Mouse (Mus musculus) spleen, postnatal 36 days (tissue): ENCODE measurements around the gene Klhl12.
"Not testable (repeated sequence)": the region's sequence is repeated elsewhere in the genome, so short reads cannot be mapped to it uniquely, and the experiment has no call there.

Experiments
- DNase-seq, 2 experiments: peaks; one replicate each; pipeline ENCODE4 v3.0.0; 2022; ENCODE audit warnings: low spot score in 2 of 2, mixed read lengths in 1 of 2

Klhl12 gene

DNA sequence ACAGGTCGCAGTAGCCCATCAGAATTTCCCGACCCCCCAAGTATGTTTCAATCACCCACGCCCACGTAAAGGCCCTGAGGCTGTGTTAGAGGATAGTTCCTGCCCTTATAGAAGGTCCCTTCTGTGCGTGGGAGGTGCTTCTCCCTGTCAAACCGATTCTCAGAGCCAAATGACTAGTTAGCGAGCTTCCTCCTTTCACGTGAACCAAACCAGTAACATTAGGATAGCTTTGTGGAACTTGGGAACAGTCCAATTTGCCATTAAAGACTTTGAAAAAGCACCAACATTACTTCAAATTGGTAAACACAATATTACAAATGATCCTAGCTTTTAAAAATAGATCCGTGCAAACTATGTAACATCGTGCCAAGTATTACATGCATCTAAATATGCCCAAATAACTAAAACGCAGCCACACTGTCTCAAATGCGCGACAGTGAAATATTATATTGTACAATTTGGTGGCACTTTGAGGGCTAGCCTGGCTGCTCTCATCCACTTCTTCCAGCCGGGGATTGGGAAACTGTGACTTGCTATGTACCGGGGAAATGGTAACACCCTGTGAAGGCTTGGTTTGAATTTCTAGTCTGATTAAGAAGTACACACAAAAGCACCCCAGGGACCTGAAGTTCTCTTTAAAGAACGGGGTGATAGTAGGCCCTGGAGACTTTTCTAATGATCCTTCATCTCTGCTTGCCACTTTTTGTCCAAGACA is 58.7 kb downstream of the Klhl12 start:
- no peak for DNase-seq

DNA sequence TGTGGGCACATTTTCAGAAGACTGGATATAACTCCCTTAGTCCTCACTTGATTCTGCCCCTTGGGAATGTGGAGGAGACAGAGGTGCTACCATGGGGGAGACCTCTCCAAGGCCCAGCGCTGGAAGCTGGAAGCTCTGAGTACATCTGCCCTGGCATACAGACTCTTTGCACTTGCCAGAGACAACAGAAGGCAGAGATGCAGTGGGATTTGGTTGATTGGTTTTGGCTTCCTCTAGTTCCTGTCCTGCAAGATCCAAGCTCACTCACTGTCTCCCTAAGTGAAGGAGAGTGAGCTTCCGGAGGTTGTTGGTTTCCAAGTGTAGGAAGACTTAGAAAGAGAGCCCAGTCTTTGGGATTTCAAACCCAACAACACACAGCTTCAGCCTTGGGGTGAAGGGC is 60.6 kb downstream of the Klhl12 start:
- DNase-seq = no peak

DNA sequence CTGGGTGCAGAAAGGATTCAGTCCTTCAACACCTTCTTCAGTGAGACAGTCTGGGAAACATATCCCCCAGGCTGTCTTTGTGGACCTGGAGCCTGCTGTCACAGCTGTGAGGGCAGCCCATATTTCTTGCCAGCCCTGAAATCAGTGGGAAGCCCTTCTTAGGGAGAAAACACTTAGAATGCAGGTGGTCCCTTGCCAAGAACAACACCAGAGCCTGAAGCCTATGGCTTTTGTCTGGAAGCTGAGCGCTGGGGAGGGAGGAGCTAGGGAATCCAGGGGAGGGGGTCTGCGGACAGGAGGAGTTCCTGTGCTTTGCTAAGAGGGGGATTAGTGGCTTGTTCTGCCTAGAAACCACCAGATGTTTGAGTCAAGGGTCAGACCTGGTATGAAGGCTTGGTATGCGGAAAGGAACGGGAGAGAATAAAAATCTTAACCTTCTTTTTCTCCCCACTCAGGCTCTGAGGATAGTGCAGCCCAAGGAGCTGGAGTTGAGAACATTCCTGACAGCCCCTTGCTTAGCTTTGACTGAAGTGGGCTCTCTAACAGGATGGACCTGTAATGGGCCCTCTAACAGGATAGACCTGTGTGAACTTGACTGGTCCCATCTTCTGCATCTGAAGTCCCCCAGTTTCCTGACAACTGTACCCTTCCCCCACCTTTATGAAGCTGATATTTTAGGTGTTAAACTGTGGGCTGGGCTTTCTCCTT is 61.3 kb downstream of the Klhl12 start:
- no peak for DNase-seq

DNA sequence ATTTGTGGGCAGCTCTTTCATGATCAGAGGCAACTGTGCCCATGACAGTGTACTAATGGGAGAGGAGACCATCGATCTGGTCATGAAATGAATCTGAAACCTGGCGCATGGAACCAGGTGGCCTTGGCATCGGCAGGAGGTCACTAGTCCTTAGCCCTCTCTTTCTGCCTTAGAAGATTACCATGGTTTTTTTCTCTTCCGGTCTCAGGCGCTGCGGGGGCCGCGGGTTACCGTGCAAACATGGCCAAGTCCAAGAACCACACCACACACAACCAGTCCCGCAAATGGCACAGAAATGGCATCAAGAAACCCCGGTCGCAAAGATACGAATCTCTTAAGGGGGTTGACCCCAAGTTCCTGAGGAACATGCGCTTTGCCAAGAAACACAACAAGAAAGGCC is 62.5 kb downstream of the Klhl12 start:
- DNase-seq = not testable (repeated sequence)

DNA sequence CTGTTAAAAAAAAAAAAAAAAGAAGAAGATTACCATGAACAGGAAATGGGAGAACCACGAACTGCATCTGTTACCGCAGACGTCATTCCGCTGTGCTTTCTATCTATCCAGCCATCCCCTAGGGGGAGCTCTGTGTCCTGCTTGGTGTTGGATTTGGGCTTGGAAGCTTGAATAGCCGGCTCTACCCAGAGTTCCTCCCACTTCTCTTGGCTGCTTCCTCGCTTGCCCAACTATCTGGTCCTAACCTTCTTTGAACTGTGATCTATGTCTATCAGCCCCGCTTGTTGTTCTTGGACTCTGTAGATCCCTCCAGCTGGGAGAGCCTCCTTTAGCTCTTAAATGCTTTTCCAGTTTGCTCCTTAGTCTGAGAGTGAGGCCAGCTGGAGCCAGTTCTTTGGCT is 63.3 kb downstream of the Klhl12 start:
- DNase-seq = peak; percentile 70 to 77

DNA sequence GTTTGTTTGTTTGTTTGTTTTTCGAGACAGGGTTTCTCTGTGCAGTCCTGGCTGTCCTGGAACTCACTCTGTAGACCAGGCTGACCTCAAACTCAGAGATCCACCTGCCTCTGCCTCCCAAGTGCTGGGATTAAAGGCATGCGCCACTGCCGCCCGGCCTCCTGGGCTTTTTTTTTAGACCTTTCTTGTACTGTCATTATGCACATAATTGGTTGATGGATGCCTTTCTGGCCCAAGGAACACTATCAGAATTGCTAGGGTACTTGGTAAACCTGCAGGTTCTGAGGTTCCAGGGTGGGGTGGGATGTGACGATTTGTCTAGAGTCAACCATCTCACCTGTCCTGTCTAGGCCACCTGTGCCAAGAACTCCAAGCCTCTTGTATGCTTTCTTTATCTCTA is 63.9 kb downstream of the Klhl12 start:
- not testable (repeated sequence) for DNase-seq

DNA sequence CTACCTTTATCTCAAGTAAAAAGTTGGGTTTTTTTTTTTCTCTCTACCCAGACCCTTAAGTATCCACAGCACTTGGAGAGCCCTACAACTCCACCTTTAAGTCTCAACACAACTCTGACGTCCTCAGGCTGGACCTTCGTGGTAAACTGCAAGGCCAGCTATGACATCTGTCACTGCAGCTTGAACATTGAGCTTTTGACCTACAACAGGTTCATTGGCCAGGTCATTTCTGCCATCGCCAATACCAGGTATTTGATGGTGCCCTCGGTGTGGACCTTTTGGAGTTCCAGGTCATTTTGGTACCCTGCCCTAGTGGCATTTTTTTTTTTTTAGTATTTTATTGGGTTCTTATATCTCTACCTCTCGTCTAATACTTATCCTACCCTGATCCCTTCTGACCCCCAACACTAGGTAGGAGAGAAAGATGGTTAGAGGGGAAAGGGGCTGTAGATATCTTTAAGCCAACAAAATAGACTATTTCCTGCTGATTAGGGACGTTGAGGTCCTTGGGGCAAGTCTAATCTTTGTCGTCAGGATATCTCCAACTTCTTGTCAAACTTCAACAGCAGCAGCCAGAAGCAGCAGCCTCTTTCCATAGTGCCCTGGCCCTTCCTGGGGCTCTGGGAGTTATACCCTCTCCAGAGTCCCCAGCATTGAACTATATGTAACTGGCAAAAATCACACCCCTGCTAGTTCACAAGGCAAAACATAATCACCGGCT is 64.8 kb downstream of the Klhl12 start:
- DNase-seq = no peak

DNA sequence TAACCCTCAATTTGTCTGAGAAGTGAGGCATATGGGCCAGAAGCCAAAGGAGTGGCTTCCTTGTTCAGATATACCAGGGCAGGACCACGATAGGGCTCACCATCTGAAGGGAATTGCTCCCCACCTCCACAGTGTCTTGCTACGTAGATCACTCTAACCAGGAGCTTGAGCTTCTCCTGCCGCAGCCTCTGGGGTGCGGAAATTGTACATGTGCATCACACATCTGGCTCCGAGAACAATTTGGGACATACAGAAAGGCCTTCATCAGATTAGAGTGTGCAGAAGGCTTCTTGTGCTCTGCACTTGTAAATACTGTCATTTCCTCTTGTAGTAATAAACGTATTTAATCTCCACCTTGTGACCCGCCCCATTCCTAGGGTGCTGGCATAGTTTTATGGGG is 65.8 kb downstream of the Klhl12 start:
- DNase-seq = peak in 1 of 2 experiments; percentile 9

DNA sequence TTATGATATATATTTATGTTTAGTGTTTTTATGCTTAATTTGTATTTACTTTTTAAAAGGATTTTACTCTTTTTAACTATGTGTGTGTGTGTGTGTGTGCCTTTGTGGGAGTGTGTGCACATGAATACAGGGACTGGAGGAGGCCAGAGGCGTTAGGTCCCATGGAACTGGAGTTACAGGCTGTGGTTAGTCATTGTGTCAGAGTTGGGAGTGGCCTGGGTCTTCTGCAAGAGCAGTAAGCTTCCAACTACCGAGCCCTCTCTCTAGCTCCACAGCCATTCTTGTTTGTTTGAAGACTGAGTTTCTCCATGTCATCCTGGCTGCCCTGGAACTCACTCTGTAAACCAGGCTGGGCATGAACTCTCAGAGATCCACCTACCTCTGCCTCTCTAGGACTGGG is 67.0 kb downstream of the Klhl12 start:
- DNase-seq = no peak

DNA sequence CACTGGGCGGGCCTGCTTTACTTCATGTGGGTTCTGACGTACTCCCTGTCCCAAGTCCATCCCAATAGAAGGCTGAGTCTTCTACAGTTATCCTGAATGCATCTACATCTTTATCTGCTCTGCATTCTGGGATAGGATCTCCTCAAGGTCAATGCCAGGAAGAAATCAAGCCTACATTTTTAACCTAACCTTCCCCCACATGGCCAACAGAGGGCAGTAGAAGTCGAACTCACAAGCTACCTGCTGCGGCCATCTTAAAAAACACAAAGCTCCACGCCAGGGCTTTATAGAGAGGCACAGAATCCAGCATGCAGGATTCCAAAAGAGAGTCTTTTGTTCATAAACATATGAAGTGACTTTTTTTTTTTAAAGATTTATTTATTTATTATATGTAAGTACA is 69.1 kb downstream of the Klhl12 start:
- peak in 1 of 2 experiments; percentile 26 for DNase-seq

DNA sequence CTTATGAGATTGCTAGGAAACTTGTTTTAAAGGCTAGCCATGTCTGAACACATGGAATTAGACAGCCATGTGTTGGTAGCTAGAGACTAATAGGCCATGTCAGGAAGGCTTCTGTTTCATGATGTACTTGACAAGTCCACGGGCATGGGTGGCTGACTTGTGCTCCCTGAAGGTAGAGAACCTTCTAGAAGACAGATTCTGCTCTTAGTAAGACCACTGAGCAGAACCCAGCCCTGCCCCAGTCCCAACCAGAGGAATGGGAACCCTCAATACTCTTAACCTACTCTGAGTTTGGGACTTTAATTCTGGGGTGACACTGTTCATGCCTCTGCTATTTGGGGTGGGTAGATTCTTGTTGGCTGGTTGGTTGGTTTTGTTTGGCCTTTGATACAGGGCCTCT is 69.7 kb downstream of the Klhl12 start:
- DNase-seq = no peak

DNA sequence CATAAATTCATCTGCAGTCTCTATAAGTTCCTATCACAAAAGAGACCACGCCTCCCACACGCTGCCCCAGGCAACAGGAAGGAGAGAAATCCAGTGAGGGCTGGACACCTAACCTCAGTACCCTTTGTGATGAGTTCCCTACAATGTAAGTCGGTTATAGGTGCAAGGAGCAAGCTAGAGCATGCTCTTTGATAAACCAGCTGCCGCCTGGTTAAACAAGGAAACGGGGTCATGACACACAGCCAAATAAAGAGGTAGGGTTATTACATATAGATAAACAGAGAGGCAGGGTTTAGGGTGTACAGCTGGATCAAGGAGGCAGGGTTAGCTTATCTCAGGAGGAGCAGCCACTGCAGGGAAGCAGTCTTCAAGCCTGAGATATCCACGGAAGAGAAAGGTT is 71.4 kb downstream of the Klhl12 start:
- peak; percentile 43 to 69 for DNase-seq

DNA sequence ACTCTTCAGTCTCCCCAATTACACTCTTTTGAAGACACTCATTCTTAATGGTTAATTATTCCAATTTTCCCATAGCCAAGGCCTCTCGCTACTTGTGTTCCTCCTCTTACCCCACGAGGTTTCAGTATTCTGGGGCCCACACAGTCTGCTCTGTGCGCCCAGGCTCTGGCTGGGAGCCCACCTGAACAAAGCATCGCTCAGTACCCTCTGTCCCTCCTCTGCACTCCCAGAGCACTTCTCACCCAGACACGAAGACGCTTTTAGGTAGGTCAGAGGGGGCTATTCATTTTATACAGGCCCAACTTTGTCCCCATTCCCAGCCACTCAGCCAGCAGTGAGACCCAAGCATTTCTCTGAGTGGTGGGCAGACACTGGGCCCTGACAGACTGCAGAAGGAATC is 75.3 kb downstream of the Klhl12 start:
- no peak for DNase-seq

DNA sequence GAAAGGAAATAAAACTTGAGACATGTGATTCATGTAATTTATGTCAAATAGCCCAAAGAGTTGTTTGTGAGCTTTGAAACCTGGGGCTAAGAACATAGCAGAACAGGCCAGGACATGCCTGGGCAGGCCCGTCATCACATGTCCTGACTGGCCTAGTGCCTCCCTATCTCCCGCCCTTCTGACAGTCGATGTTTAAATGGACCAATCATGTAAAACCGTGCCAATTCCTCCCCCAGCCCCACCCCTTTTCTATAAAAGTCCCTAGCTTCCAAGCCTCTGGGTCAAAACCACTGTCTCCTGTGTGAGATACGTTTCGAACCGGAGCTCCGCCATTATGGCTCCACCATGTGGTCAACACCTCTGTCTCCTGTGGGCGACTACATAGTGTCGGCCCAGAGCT is 78.4 kb downstream of the Klhl12 start:
- DNase-seq = not testable (repeated sequence)

DNA sequence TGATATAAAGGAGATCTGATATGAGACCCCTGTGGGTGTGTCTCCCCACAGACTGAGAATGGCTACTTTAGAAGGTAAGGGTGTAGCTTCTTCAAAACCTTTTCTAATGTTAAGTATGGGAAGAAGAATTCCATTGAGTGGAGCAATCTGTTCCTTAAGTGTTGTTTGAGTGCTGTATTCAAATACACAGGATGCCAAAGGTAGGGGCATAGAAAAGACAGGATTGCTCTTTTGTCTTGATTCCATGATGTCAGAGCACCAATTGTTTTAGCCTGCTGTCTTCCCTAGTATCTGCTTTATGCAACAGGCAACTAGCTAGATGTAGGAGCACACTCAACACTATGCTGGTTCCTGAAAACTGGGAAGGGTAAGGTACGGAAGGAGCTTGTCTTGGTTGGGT is 79.7 kb downstream of the Klhl12 start:
- DNase-seq = no peak

DNA sequence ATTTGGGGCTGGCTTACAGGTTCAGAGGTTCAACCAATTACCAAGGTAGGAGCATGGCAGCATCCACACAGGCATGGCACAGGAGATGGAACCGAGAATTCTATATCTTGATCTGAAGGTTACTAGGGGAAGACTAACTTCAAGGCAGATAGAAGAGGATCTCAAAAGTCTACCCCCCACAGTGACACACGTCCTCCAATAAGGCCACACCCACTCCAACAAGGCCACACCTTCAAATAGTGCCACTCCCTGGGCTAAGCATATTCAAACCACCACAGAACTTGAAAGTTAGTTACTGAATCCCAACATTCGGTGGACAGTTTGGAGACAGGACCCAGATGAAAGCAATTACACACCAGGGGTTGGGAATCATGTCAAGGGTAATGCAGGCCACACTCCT is 80.2 kb downstream of the Klhl12 start:
- no peak for DNase-seq

DNA sequence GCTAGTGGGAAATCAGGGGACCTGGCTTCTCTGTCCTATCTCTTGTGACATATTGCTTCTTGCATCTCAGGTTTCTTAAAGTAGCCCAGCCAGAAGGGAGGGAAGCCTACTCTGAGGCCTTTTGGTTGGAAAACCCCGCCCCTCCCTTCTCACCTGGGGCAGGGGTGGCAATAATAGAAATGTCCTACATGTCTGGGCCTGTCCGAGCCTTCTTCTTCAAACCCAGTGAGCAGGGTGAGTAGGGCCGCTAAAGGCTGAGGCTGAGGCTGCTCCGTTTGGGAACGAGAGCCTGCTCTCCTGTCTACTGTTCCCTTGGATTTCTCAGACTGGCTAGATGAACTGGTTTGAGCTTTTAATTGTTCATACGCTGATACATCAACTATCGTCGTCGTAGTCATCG is 85.3 kb downstream of the Klhl12 start:
- no peak for DNase-seq
